Mouse (Mus musculus): ENCODE measurements around the gene Clstn1.

GRCm38 (mm10) chr4:149597641-149598208 is 11.5 kb downstream of the Clstn1 start:
- TF ChIP-seq CTCF (IDR thresholded peaks at IDR 0.05; ENCODE audit: extremely low read depth, insufficient read depth, insufficient read length, insufficient replicate concordance) = no peak
- TF ChIP-seq POLR2A (IDR thresholded peaks at IDR 0.05; ENCODE audit: low read depth, low read length) = no peak
